Mouse (Mus musculus): Measurements from ENCODE around the gene Sap30bp. TPM values are rescaled to one million over a fixed set of nuclear protein-coding genes. Genes with fewer than 3 reads are reported as not detected.

The Sap30bp gene
- polyA plus RNA-seq, 1 experiment from 2014 or later, result 38.9 TPM

DNA sequence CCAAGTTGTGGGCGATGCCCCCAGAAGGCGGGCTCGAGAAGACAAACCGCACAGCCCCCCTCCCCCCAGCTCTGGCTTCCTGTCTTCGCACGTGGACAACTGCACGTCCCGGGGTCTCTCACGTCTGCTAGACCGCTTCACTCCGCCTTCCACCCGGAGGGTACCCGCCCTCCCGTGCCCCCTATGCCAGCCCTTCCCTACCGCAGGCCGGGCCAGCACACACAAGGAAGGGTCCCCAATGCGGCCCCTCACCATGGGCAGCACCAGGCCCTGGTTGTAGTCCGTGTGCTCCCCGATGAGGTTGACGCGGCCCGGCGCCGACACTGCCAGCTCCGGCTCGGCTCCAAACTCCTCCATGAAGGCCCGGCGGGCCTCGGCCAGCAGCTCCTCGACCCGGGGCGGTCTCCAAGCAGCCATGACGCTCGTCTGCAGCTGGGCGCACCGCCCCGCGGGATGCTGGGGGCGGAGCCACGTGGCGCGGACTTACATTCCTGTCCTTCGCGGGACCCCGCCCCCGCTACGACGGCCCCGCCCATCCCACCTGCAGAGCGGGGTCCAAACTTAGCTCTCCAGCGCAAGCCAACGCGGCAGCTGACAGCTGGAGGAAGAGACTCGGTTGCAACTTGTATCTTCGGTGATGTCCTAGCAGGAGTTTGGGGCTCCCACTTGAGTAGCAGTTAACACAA lies 79.3 kb downstream of the Sap30bp start, which contains the start of gene Galk1:
Gene Galk1, minus strand, starts transcription at position 458 of the 686 bp plus-strand sequence.
- Histone ChIP-seq H3K9ac (replicated peaks; ENCODE audit: low read length) (peak within 1 kb of the TSS; percentile 89), H3K27me3 (ENCODE audit: insufficient read depth, low read length) (no peaks in the 10 kb centered on the region), H3K9me3 (ENCODE audit: low read length) (no peaks in the 10 kb centered on the region), H3K36me3 (ENCODE audit: insufficient read depth, low read length) (peaks cover 26% of the 10 kb centered on the region), H3K4me2 (replicated peaks; ENCODE audit: low read depth, low read length) (peak within 1 kb of the TSS; percentile 65), H3K27ac (ENCODE audit: low read length) (peak within 1 kb of the TSS; percentile 94), H3K4me3 (ENCODE audit: low read length) (peak within 1 kb of the TSS; percentile 75), H3K4me1 (ENCODE audit: insufficient read depth, low read length) (peaks cover 15% of the 10 kb centered on the region)
- under 1% methylated on average over 55 of the region's 55 CpGs for WGBS
- peak; percentile 94 for ATAC-seq (ENCODE audit: low FRiP score, low TSS enrichment)

DNA sequence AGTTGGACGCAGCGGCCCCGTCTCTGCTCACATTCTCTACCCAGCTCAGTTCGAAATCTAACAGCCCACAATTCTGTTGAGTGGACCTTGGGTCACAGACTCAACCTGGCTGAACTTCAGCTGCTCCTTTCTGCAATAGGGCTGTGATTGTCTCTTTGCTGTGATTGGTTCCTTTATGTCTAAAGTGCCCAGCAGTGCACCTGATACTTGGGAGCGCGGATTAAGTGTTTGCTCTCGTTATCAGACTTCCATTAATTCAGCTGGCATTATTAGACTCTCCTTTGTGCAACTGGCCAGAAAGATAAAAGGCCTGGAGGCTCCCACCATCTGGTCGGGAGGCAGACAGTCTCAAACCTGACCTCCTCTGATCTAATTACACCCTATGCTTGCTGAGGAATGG lies 81.7 kb downstream of the Sap30bp start:
- Histone ChIP-seq H3K9ac (replicated peaks; ENCODE audit: low read length) (no peak overlapping the region), H3K27me3 (ENCODE audit: insufficient read depth, low read length) (no peaks in the 10 kb centered on the region), H3K36me3 (ENCODE audit: insufficient read depth, low read length) (peaks cover 5% of the 10 kb centered on the region; the same call in 1 of the 2 replicates), H3K4me1 (ENCODE audit: insufficient read depth, low read length) (peaks cover 15% of the 10 kb centered on the region), H3K4me3 (ENCODE audit: low read length) (no peak overlapping the region), H3K27ac (ENCODE audit: low read length) (no peak overlapping the region), H3K9me3 (ENCODE audit: low read length) (no peaks in the 10 kb centered on the region), H3K4me2 (replicated peaks; ENCODE audit: low read depth, low read length) (no peak overlapping the region)
- ATAC-seq (ENCODE audit: low FRiP score, low TSS enrichment), result no peak
- WGBS, result 54% methylated on average over 8 of the region's 8 CpGs

Other genes starting within 250 kb of the Sap30bp start
- gene Grb2, start 224.7 kb upstream of the Sap30bp start, polyA plus RNA-seq (2015; fragmentation: Nextera tagmentation; extraction: Ambion mirVana), result 86.5 and 87.0 TPM in 2 replicates
- 33.4 and 34.5 TPM in 2 replicates for gene Tmem94, start 167.8 kb upstream of the Sap30bp start, polyA plus RNA-seq (2015; fragmentation: Nextera tagmentation; extraction: Ambion mirVana)
- 21.5 and 23.6 TPM in 2 replicates for gene Caskin2, start 119.6 kb upstream of the Sap30bp start, polyA plus RNA-seq (2015; fragmentation: Nextera tagmentation; extraction: Ambion mirVana)
- 48.1 and 50.2 TPM in 2 replicates for gene Tsen54, start 118.6 kb upstream of the Sap30bp start, polyA plus RNA-seq (2015; fragmentation: Nextera tagmentation; extraction: Ambion mirVana)
- gene Llgl2, start 109.2 kb upstream of the Sap30bp start, polyA plus RNA-seq (2015; fragmentation: Nextera tagmentation; extraction: Ambion mirVana), result 58.3 and 64.5 TPM in 2 replicates
- gene Myo15b, start 74.9 kb upstream of the Sap30bp start, polyA plus RNA-seq (2015; fragmentation: Nextera tagmentation; extraction: Ambion mirVana), result 12.6 and 14.2 TPM in 2 replicates
- 4.7 and 5.0 TPM in 2 replicates for gene Smim5, start 33.3 kb upstream of the Sap30bp start, polyA plus RNA-seq (2015; fragmentation: Nextera tagmentation; extraction: Ambion mirVana)
- gene Smim6, start 21.3 kb upstream of the Sap30bp start, polyA plus RNA-seq (2015; fragmentation: Nextera tagmentation; extraction: Ambion mirVana), result 11.8 and 12.8 TPM in 2 replicates
- gene Recql5, start 195 bp downstream of the Sap30bp start, polyA plus RNA-seq (2015; fragmentation: Nextera tagmentation; extraction: Ambion mirVana), result 25.3 and 26.9 TPM in 2 replicates
- 2.5 and 3.4 TPM in 2 replicates for gene Itgb4, start 41.4 kb downstream of the Sap30bp start, polyA plus RNA-seq (2015; fragmentation: Nextera tagmentation; extraction: Ambion mirVana)
- 222 and 240 TPM in 2 replicates for gene Galk1, start 79.4 kb downstream of the Sap30bp start, polyA plus RNA-seq (2015; fragmentation: Nextera tagmentation; extraction: Ambion mirVana)
- gene H3f3b, start 94.7 kb downstream of the Sap30bp start, polyA plus RNA-seq (2015; fragmentation: Nextera tagmentation; extraction: Ambion mirVana), result 1,676 and 1,744 TPM in 2 replicates
- gene Unk, start 97.0 kb downstream of the Sap30bp start, polyA plus RNA-seq (2015; fragmentation: Nextera tagmentation; extraction: Ambion mirVana), result 41.2 and 46.6 TPM in 2 replicates
- gene Unc13d, start 144.7 kb downstream of the Sap30bp start, polyA plus RNA-seq (2015; fragmentation: Nextera tagmentation; extraction: Ambion mirVana), result 1.00 and 1.4 TPM in 2 replicates
- gene Wbp2, start 153.7 kb downstream of the Sap30bp start, polyA plus RNA-seq (2015; fragmentation: Nextera tagmentation; extraction: Ambion mirVana), result 99.4 and 123 TPM in 2 replicates
- gene Trim47, start 193.9 kb downstream of the Sap30bp start, polyA plus RNA-seq (2015; fragmentation: Nextera tagmentation; extraction: Ambion mirVana), result 23.9 and 31.2 TPM in 2 replicates
- 4.9 and 6.3 TPM in 2 replicates for gene Trim65, start 197.8 kb downstream of the Sap30bp start, polyA plus RNA-seq (2015; fragmentation: Nextera tagmentation; extraction: Ambion mirVana)
- 119 and 120 TPM in 2 replicates for gene Mrpl38, start 205.6 kb downstream of the Sap30bp start, polyA plus RNA-seq (2015; fragmentation: Nextera tagmentation; extraction: Ambion mirVana)
- 38.7 and 45.6 TPM in 2 replicates for gene Fbf1, start 234.9 kb downstream of the Sap30bp start, polyA plus RNA-seq (2015; fragmentation: Nextera tagmentation; extraction: Ambion mirVana)